Mouse (Mus musculus): Measurements from ENCODE around the gene Myct1.

GRCm38 (mm10) chr10:5570059-5570458 is 23.5 kb upstream of the Myct1 start:
- TF ChIP-seq CTCF (IDR thresholded peaks at IDR 0.05; ENCODE audit: low read depth, low read length) (no peak), POLR2A (IDR thresholded peaks at IDR 0.05; ENCODE audit: extremely low read depth, insufficient read depth, low read length) (no peak)
